Mouse (Mus musculus): ENCODE results near the gene Rps10. TPM values are rescaled to one million over a fixed set of nuclear protein-coding genes. Genes with fewer than 3 reads are reported as not detected.

The Rps10 gene
- polyA plus RNA-seq, 1 experiment: not detected

- peaks cover 20% of the 10 kb centered on the region for H3K4me1 ChIP-seq (ENCODE audit: control insufficient read depth, insufficient read depth, low read length)
- no peak overlapping the region for H3K27ac ChIP-seq (ENCODE audit: insufficient read depth, low read depth, low read length)
- H3K4me3 ChIP-seq (ENCODE audit: insufficient read depth, low read depth, low read length): no peak overlapping the region
- TF ChIP-seq CTCF (IDR thresholded peaks at IDR 0.05; ENCODE audit: insufficient read depth, low read depth, low read length) (peak; percentile 37; the same call in 1 of the 2 replicates), POLR2A (IDR thresholded peaks at IDR 0.05; ENCODE audit: insufficient read depth, low read depth, low read length) (no peak)
- WGBS: 84% methylated on average over 6 of the region's 6 CpGs
Measured at GRCm38 (mm10) chr17:27671720-27672119, 35.3 kb upstream of the Rps10 start.

DNA sequence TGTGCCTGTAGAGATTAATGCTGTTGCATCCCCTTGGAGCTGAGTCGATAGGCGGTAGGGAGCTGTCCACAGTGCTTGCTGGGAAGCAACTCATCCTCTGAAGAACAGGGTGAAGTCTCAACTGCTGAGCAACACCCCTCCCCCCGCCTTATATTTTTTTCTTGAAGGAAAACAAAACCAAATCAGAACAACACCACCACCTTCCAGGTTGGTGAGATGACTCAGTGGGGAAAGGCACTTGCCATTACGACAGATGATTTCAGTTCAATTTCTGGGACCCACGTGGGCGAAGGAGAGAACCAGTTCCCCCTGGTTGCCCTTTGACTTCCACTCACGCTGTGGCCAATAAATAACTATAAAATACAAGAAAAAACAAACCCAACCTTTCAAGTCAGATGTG is 22.3 kb upstream of the Rps10 start:
- peaks cover 37% of the 10 kb centered on the region for H3K4me1 ChIP-seq (ENCODE audit: control insufficient read depth, insufficient read depth, low read length)
- no peak overlapping the region for H3K27ac ChIP-seq (ENCODE audit: insufficient read depth, low read depth, low read length)
- no peak overlapping the region for H3K4me3 ChIP-seq (ENCODE audit: insufficient read depth, low read depth, low read length)
- WGBS: 51% methylated on average over 7 of the region's 7 CpGs
- TF ChIP-seq POLR2A (IDR thresholded peaks at IDR 0.05; ENCODE audit: insufficient read depth, low read depth, low read length) (no peak), CTCF (IDR thresholded peaks at IDR 0.05; ENCODE audit: insufficient read depth, low read depth, low read length) (no peak)

- H3K4me1 ChIP-seq (ENCODE audit: control insufficient read depth, insufficient read depth, low read length): peaks cover 37% of the 10 kb centered on the region
- 32% methylated on average over 8 of the region's 8 CpGs for WGBS
- TF ChIP-seq POLR2A (IDR thresholded peaks at IDR 0.05; ENCODE audit: insufficient read depth, low read depth, low read length) (no peak), CTCF (IDR thresholded peaks at IDR 0.05; ENCODE audit: insufficient read depth, low read depth, low read length) (no peak)
- 0 out of 2 replicates have a peak overlapping the region, but pooled peaks have one; percentile 97 for H3K27ac ChIP-seq (ENCODE audit: insufficient read depth, low read depth, low read length)
- peak overlapping the region; percentile 93 for H3K4me3 ChIP-seq (ENCODE audit: insufficient read depth, low read depth, low read length)
Measured at GRCm38 (mm10) chr17:27657123-27657522, 20.7 kb upstream of the Rps10 start.

- H3K27ac ChIP-seq (ENCODE audit: insufficient read depth, low read depth, low read length): peak overlapping the region; percentile 97
- TF ChIP-seq CTCF (IDR thresholded peaks at IDR 0.05; ENCODE audit: insufficient read depth, low read depth, low read length) (no peak), POLR2A (IDR thresholded peaks at IDR 0.05; ENCODE audit: insufficient read depth, low read depth, low read length) (no peak)
- H3K4me3 ChIP-seq (ENCODE audit: insufficient read depth, low read depth, low read length): peak overlapping the region; percentile 93
- peaks cover 38% of the 10 kb centered on the region for H3K4me1 ChIP-seq (ENCODE audit: control insufficient read depth, insufficient read depth, low read length)
- WGBS: 21% methylated on average over 5 of the region's 5 CpGs
Measured at GRCm38 (mm10) chr17:27656414-27656813, 19.9 kb upstream of the Rps10 start.

GRCm38 (mm10) chr17:27656011-27656399 is 19.5 kb upstream of the Rps10 start:
- 3% methylated on average over 14 of the region's 14 CpGs for WGBS
- Histone ChIP-seq H3K4me3 (ENCODE audit: insufficient read depth, low read depth, low read length) (peak overlapping the region; percentile 93), H3K4me1 (ENCODE audit: control insufficient read depth, insufficient read depth, low read length) (peaks cover 34% of the 10 kb centered on the region), H3K27ac (ENCODE audit: insufficient read depth, low read depth, low read length) (peak overlapping the region; percentile 97)
- TF ChIP-seq POLR2A (IDR thresholded peaks at IDR 0.05; ENCODE audit: insufficient read depth, low read depth, low read length) (no peak), CTCF (IDR thresholded peaks at IDR 0.05; ENCODE audit: insufficient read depth, low read depth, low read length) (no peak)

GRCm38 (mm10) chr17:27655089-27656010 is 18.9 kb upstream of the Rps10 start, which contains the start of gene Pacsin1:
TSS of gene Pacsin1 (plus strand) at chr17:27655509.
- H3K4me1 ChIP-seq (ENCODE audit: control insufficient read depth, insufficient read depth, low read length): peaks cover 32% of the 10 kb centered on the region
- WGBS: 2% methylated on average over 65 of the region's 65 CpGs
- peak within 1 kb of the TSS; percentile 97 for H3K27ac ChIP-seq (ENCODE audit: insufficient read depth, low read depth, low read length)
- TF ChIP-seq POLR2A (IDR thresholded peaks at IDR 0.05; ENCODE audit: insufficient read depth, low read depth, low read length) (peak; percentile 78), CTCF (IDR thresholded peaks at IDR 0.05; ENCODE audit: insufficient read depth, low read depth, low read length) (no peak)
- H3K4me3 ChIP-seq (ENCODE audit: insufficient read depth, low read depth, low read length): peak within 1 kb of the TSS; percentile 93

DNA sequence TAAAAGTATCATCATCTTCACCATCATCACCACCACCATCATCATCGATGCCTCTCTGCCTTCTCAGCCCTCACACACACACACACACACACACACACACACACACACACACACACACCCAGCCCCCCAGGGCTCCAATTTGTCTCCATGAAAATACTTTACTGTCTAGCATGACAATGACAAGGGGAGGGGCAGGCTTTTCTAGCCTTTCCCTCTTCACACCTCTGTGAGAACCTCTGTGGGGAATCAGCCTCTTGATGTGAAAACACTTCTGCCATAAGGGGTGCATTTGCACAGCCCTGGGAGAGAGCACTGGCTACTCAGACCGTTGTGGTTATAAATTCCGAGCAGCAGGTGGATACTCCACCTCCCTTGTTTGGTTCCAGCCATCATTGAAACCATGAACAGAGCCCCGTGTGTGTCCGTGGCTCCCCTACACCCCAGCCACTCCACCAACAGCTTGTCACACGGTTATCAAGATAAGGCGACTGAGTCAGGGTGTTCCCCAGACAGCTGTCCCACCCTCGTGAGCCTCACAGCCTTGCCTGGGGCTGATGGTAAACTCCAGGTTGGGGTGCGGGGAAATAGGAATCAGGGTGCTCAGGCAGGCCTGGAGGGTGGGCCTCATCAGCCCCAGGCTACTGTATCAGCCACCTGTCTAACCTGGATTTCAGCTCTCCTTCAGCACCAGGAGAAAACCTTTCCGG is 16.9 kb upstream of the Rps10 start:
- no peak overlapping the region for H3K27ac ChIP-seq (ENCODE audit: insufficient read depth, low read depth, low read length)
- TF ChIP-seq CTCF (IDR thresholded peaks at IDR 0.05; ENCODE audit: insufficient read depth, low read depth, low read length) (no peak), POLR2A (IDR thresholded peaks at IDR 0.05; ENCODE audit: insufficient read depth, low read depth, low read length) (no peak)
- H3K4me3 ChIP-seq (ENCODE audit: insufficient read depth, low read depth, low read length): no peak overlapping the region
- peaks cover 22% of the 10 kb centered on the region for H3K4me1 ChIP-seq (ENCODE audit: control insufficient read depth, insufficient read depth, low read length)
- 80% methylated on average over 10 of the region's 10 CpGs for WGBS

DNA sequence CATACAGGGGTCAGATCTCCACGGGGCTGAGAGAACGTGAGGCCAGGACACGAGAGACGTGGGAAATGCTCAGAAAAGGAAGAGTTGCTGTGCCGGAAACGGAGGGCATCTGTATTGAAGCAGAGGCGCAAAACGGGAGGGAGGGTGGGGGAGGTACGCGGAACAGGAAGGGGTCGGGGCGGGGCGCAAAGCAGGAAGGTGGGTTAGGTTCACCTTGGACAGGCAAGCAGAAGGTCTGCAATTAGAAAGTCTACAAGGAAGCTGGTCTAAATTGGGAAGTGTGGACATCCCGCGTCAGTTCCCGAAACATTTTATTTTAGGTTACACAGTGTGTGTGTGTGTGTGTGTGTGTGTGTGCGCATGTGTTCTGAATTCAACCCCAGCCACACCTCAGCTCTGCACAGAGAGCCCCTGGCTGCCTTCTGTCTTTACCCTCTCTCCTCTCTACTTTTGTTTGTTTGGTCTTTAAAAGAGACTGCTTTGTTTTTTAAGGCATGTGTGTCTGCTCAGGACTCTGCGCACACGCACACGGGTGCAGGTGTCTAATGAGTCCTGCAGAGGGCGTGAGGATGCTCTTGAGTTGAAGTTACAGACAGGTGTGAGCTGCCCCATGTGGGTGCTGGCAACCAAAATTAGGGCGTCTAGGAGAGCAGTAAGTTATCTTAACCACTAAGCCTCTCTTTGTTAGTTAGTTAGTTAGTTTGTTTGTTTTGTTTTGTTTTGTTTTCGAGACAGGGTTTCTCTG is 15.7 kb upstream of the Rps10 start:
- Histone ChIP-seq H3K4me1 (ENCODE audit: control insufficient read depth, insufficient read depth, low read length) (peaks cover 16% of the 10 kb centered on the region), H3K4me3 (ENCODE audit: insufficient read depth, low read depth, low read length) (no peak overlapping the region), H3K27ac (ENCODE audit: insufficient read depth, low read depth, low read length) (no peak overlapping the region)
- WGBS: 81% methylated on average over 23 of the region's 23 CpGs
- TF ChIP-seq CTCF (IDR thresholded peaks at IDR 0.05; ENCODE audit: insufficient read depth, low read depth, low read length) (no peak), POLR2A (IDR thresholded peaks at IDR 0.05; ENCODE audit: insufficient read depth, low read depth, low read length) (no peak)

All from olfactory bulb, adult 2 months (tissue).